Mouse (Mus musculus) heart, postnatal 0 days (tissue): Measurements from ENCODE around the gene Pdss2.

Experiments used
- CTCF ChIP-seq: IDR thresholded peaks from 2 replicates; pipeline ENCODE4 v1.5.1; 2016; ENCODE audit warnings: antibody characterized with exemption, control low read depth, low read depth
- EP300 ChIP-seq: IDR thresholded peaks from 2 replicates; pipeline ENCODE4 v1.6.1; 2016; ENCODE audit warnings: antibody characterized with exemption, low read depth

DNA sequence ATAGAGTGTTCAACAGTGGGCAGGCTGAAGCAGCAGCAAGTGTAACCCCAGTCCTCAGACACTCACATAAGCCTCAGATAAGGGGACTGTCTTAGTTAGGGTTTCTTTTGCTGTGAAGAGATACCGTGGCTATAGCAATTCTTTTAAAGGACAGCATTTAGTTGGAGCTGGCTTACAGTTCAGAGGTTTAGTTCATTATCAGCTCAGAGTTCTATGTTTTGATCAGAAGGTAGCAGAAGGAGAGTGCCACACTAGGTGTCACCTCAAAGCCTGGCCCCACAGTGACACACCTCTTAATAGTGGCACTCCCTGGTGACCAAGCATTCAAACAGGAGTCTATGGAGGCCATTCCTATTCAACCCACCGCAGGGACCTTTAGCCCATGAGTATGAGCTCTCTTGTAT lies 70.0 kb downstream of the Pdss2 start:
- no peak for TF ChIP-seq CTCF
- TF ChIP-seq EP300 = no peak
